Mouse (Mus musculus) limb, embryonic 14.5 days (tissue): Measurements from ENCODE around the gene Ddx31. TPM values are rescaled to one million over a fixed set of nuclear protein-coding genes. Genes with fewer than 3 reads are reported as not detected.

Source experiments
- ATAC-seq: fragments of 200-750 bp; cut with Nextera tagmentation; 2 replicates; pipeline ENCODE4 v1.8.0; 2017; ENCODE audit warnings: low read depth, moderate number of reproducible peaks, moderate TSS enrichment; ENCODE audit not compliant: low FRiP score
- DNase-seq: peaks from one replicate; pipeline ENCODE4 v3.0.0-alpha.2; 2015; ENCODE audit warnings: low spot score
- H3K27ac ChIP-seq: fragments of 300-500 bp; sonication (generic); replicated peaks from 2 replicates; pipeline ENCODE4 v1.5.1; 2014; ENCODE audit warnings: low read depth, mild to moderate bottlenecking, low read length, moderate library complexity, mixed read lengths
- H3K27me3 ChIP-seq: fragments of 300-500 bp; sonication (generic); 2 replicates; pipeline ENCODE4 v1.6.1; 2014; ENCODE audit warnings: low read length, mixed read lengths; ENCODE audit not compliant: control insufficient read depth, insufficient read depth
- H3K36me3 ChIP-seq: fragments of 300-500 bp; sonication (generic); 2 replicates; pipeline ENCODE4 v1.6.1; 2014; ENCODE audit warnings: mild to moderate bottlenecking, low read length, moderate library complexity, mixed read lengths; ENCODE audit not compliant: control insufficient read depth, insufficient read depth
- H3K4me1 ChIP-seq: fragments of 300-500 bp; sonication (generic); 2 replicates; pipeline ENCODE4 v1.6.1; 2014; ENCODE audit warnings: antibody characterized with exemption, low read length, mixed read lengths; ENCODE audit not compliant: control insufficient read depth, insufficient read depth
- H3K4me2 ChIP-seq: fragments of 300-500 bp; sonication (generic); replicated peaks from 2 replicates; pipeline ENCODE4 v1.6.1; 2014; ENCODE audit warnings: low read depth, mild to moderate bottlenecking, low read length, moderate library complexity; ENCODE audit not compliant: severe bottlenecking
- H3K4me3 ChIP-seq: fragments of 300-500 bp; sonication (generic); replicated peaks from 2 replicates; pipeline ENCODE4 v1.5.1; 2014; ENCODE audit warnings: low read length
- H3K9ac ChIP-seq: fragments of 300-500 bp; sonication (generic); 2 replicates; pipeline ENCODE4 v1.6.1; 2014; ENCODE audit warnings: mild to moderate bottlenecking, low read depth, low read length, moderate library complexity; ENCODE audit not compliant: severe bottlenecking
- H3K9me3 ChIP-seq: fragments of 300-500 bp; sonication (generic); 2 replicates; pipeline ENCODE4 v1.6.1; 2016; ENCODE audit warnings: low read length; ENCODE audit not compliant: control insufficient read depth
- POLR2A ChIP-seq: fragments of 200-500 bp; IDR thresholded peaks from 2 replicates; pipeline ENCODE4 v1.8.0; 2012; ENCODE audit warnings: inconsistent platforms, mild to moderate bottlenecking, moderate library complexity, borderline replicate concordance; ENCODE audit not compliant: insufficient read depth, insufficient read length; ENCODE audit errors: extremely low read depth
- WGBS: fragments of 180-500 bp; shearing (Covaris S2); extraction: QIAGEN DNeasy Blood & Tissue Kit; methylation state at CpG from one replicate; pipeline ENCODE4 v1.1.7; 2014; 5-methylcytosine and 5-hydroxymethylcytosine counted together
- polyA plus RNA-seq, 2 experiments: library from polyadenylated mRNA; depleted of rRNA in 1 of 2; stranded (reverse) in 1 of 2; unstranded in 1 of 2; fragments of >200 nt; fragmentation: Nextera tagmentation in 1 of 2; extraction: Ambion mirVana in 1 of 2; gene quantifications; 2 replicates each; pipeline versions ENCODE4 v1.2.1 to v1.2.3; 2012 to 2014

Gene Ddx31
- polyA plus RNA-seq, 2 experiments, result 13.1 to 13.3 TPM

- Histone ChIP-seq H3K4me2 (no peak overlapping the region), H3K27me3 (no peaks in the 10 kb centered on the region), H3K4me3 (no peak overlapping the region), H3K36me3 (peaks cover 81% of the 10 kb centered on the region), H3K27ac (no peak overlapping the region), H3K4me1 (no peaks in the 10 kb centered on the region), H3K9ac (no peak overlapping the region), H3K9me3 (no peaks in the 10 kb centered on the region)
- DNase-seq (no peak), ATAC-seq (no peak)
- no peak for TF ChIP-seq POLR2A
Measured at GRCm38 (mm10) chr2:28863857-28864256, 23.7 kb downstream of the Ddx31 start.

GRCm38 (mm10) chr2:28867495-28867894 lies 27.3 kb downstream of the Ddx31 start:
- H3K27me3 ChIP-seq, result no peaks in the 10 kb centered on the region
- H3K36me3 ChIP-seq, result peaks cover 49% of the 10 kb centered on the region
- WGBS, result 73% methylated on average over 7 of the region's 7 CpGs
- H3K9ac ChIP-seq, result no peak overlapping the region
- ATAC-seq, result no peak
- no peak overlapping the region for H3K27ac ChIP-seq
- DNase-seq, result no peak
- no peaks in the 10 kb centered on the region for H3K4me1 ChIP-seq
- H3K9me3 ChIP-seq, result no peaks in the 10 kb centered on the region
- H3K4me2 ChIP-seq, result no peak overlapping the region
- TF ChIP-seq POLR2A, result no peak
- H3K4me3 ChIP-seq, result no peak overlapping the region

GRCm38 (mm10) chr2:28875554-28875953 lies 35.3 kb downstream of the Ddx31 start:
- 88% methylated on average over 11 of the region's 11 CpGs for WGBS
- Histone ChIP-seq H3K9ac (no peak overlapping the region), H3K4me1 (no peaks in the 10 kb centered on the region), H3K4me3 (no peak overlapping the region), H3K27ac (no peak overlapping the region), H3K27me3 (no peaks in the 10 kb centered on the region), H3K9me3 (no peaks in the 10 kb centered on the region), H3K36me3 (peaks cover 41% of the 10 kb centered on the region), H3K4me2 (no peak overlapping the region)
- no peak for ATAC-seq
- TF ChIP-seq POLR2A, result no peak
- DNase-seq, result no peak

DNA sequence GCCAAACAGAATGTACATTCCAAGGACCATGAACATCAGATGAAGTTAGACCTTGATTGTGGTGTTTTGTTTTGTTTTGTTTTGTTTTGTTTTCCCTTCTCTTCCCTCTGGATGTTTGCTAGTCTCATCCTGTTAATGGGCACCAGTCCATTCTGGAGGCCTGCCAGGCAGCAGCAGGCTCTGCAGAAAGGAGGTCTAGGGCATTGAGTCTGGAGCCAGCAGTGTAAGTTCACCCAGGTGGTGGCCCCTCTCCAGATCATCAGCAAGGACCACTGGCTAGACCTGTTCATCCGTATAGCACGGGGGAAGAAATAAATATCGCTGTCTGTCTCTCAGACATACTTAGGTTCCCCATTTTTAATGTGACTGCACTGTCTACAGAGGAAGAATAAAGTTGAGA lies 41.1 kb downstream of the Ddx31 start:
- Histone ChIP-seq H3K9me3 (no peaks in the 10 kb centered on the region), H3K27me3 (no peaks in the 10 kb centered on the region), H3K9ac (no peak overlapping the region), H3K27ac (no peak overlapping the region), H3K4me1 (no peaks in the 10 kb centered on the region), H3K4me3 (no peak overlapping the region), H3K4me2 (no peak overlapping the region), H3K36me3 (peaks cover 51% of the 10 kb centered on the region)
- TF ChIP-seq POLR2A, result no peak
- ATAC-seq (no peak), DNase-seq (no peak)
- WGBS, result 92% methylated on average over 3 of the region's 3 CpGs

- WGBS, result 90% methylated on average over 3 of the region's 3 CpGs
- Histone ChIP-seq H3K36me3 (peaks cover 45% of the 10 kb centered on the region), H3K27ac (no peak overlapping the region)
Measured at GRCm38 (mm10) chr2:28882047-28882446, 41.8 kb downstream of the Ddx31 start.

More at GRCm38 (mm10) chr2:28882047-28882446, 41.8 kb downstream of the Ddx31 start:
- H3K4me3 ChIP-seq, result no peak overlapping the region
- H3K4me2 ChIP-seq, result no peak overlapping the region
- no peak for DNase-seq
- no peak for ATAC-seq
- TF ChIP-seq POLR2A, result no peak
- no peak overlapping the region for H3K9ac ChIP-seq
- no peaks in the 10 kb centered on the region for H3K4me1 ChIP-seq
- H3K27me3 ChIP-seq, result no peaks in the 10 kb centered on the region
- H3K9me3 ChIP-seq, result no peaks in the 10 kb centered on the region
